Mouse (Mus musculus): ENCODE results near the gene Lmo1.
"Not testable (repeated sequence)": the region's sequence is repeated elsewhere in the genome, so short reads cannot be mapped to it uniquely, and the experiment has no call there.

The Lmo1 gene

GRCm38 (mm10) chr7:109104894-109105293 is 70.1 kb downstream of the Lmo1 start:
- no peak for DNase-seq

DNA sequence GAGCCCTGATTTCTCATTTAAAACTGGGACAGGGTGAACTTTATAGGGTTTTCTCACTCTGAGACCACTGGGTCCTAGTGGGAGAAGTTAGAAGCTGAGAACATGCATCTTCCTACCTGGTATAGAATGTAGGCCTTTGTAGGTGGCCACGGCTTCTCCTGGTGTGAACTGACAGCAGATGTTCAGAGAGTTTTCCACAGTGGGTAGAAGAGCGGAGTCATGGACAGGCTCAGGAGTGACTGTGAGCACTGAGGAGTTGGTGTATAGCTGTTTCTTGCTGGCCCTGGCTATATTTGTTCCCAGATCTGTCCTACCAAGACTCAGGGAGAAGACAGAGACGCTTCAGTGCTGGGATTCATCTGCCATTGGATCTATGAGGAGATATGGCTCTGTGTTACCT is 73.8 kb downstream of the Lmo1 start:
- DNase-seq: no peak

DNA sequence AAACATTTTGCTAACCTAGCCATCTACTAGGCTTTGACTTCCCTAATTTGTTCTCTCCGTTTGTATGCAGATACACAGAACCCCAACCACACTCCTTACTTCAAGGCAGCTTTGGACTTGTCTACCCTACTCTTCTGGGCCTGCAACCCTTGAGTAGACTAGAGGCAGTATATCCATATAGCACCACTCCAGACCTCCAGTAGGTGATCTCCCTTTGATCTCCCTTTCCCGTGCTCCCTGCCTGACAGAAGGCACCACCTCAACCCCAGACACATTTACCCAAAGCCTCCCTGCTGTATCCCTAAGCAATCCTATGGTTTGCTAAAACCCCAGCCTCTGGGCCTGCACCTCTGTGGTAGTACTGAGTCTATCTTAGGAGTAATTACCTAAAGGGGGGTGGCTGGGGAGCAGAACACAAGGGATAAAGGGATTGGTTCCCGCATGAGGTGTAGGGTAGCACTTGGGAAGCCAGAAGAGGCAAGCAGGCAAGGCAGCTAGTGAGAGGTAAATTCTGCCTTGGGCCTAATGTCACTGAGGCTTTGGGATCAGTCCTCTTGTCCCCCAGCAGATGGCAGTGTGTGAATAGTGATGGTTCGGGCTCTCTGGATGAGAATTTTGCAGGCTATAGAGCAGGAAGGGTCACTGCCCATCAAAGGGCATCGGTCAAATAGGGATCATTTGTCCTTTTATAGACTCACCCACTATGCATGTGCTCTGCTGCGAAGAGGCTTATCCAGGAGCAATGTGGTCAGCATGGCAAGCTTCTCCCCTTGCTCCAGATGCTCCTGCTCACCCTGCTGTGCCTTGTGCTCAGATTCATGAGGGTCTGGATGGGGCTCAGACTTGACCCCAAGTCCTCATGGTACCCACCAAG is 76.6 kb downstream of the Lmo1 start:
- peak; percentile 10 for DNase-seq

GRCm38 (mm10) chr7:109097203-109097602 is 77.8 kb downstream of the Lmo1 start:
- DNase-seq: no peak

- DNase-seq: no peak
Observed at GRCm38 (mm10) chr7:109096618-109097017, 78.4 kb downstream of the Lmo1 start.

GRCm38 (mm10) chr7:109094294-109094693 is 80.7 kb downstream of the Lmo1 start:
- DNase-seq: no peak

GRCm38 (mm10) chr7:109091316-109091715 is 83.7 kb downstream of the Lmo1 start:
- DNase-seq: not testable (repeated sequence)

Data from thymus, postnatal 4 days (tissue).